Mouse (Mus musculus): ENCODE data around the gene Gm21953. TPM values are rescaled to one million over a fixed set of nuclear protein-coding genes. Genes with fewer than 3 reads are reported as not detected.
"Not testable (repeated sequence)": the region's sequence is repeated elsewhere in the genome, so short reads cannot be mapped to it uniquely, and the experiment has no call there.

Gm21953 gene
- not detected in 2 replicates for polyA plus RNA-seq (2011; ENCODE audit: insufficient read length, low read depth, missing spikeins)

DNA sequence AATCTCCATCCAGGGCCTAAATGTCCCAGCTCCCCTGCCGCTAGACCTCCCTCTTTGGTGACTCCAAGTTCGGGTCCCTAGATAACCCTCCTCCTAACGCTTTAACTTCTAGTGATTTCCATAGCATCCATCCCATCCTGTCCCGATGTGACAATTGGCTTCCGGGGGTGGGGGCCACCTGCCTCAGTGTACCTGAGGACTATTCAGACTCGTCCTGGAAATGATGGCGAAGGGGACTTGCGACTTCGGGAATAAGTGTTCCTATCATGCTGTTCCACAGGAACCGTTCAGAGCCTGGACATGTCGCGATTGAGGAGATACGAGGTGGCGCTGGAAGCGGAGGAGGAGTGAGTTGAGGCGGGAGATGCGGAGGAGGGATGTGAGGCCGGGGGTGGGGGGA lies at the start of gene Gm21953:
TSS of gene Gm21953 (plus strand) at position 301 of the 400 bp plus-strand sequence.
- not testable (repeated sequence) for H3K27ac ChIP-seq (ENCODE audit: insufficient read depth, low read length); H3K4me1 ChIP-seq (ENCODE audit: control insufficient read depth, insufficient read depth, low read length); H3K4me3 ChIP-seq (ENCODE audit: insufficient read depth, low read length)

DNA sequence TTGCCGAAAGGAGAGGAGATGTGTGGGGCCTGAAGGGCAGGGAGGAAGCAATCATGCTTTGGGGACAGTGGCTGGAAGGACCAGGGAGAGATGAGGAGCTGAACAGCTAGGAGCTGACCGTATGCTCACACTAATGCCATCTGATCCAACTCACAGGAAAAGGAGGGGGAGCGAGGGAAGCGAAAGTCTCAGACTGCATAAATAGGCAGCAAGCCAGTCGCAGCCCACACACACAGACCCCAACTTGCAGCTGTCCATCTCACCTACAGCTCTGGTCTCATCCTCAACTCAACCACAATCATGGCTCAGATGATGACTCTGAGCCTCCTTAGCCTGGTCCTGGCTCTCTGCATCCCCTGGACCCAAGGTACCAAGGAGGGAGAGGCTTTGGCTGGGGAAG lies 38.6 kb upstream of the Gm21953 start, which contains the start of gene Ccl21b:
TSS of gene Ccl21b (plus strand) at position 301 of the 400 bp plus-strand sequence.
- H3K4me1 ChIP-seq (ENCODE audit: control insufficient read depth, insufficient read depth, low read length); H3K4me3 ChIP-seq (ENCODE audit: insufficient read depth, low read length); H3K27ac ChIP-seq (ENCODE audit: insufficient read depth, low read length): not testable (repeated sequence)

DNA sequence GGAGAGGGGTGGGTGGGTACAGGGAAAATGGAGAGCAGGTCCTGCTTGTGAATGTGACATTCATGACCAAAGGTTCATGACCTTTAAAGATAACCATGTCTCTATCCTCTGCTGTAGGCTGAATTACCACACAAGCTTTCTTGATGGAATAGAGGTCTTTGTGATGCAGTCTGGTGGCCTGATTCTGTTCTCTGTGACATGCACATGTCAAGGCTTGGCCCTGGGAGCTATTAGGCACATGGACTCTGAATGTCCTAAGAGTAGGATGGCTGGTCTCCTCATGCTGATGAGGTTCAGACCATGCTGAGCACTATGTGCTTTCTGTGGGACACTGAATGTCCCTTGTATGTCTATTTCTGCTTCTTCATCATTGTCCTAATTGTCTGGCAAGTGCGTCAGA lies 24.0 kb downstream of the Gm21953 start, which contains the start of gene Fam205a3:
TSS of gene Fam205a3 (plus strand) at position 301 of the 400 bp plus-strand sequence.
- not testable (repeated sequence) for H3K4me3 ChIP-seq (ENCODE audit: insufficient read depth, low read length); H3K4me1 ChIP-seq (ENCODE audit: control insufficient read depth, insufficient read depth, low read length); H3K27ac ChIP-seq (ENCODE audit: insufficient read depth, low read length)

Other genes starting within 250 kb of the Gm21953 start
- not detected in 2 replicates for gene Gm3893, start 203.1 kb upstream of the Gm21953 start, polyA plus RNA-seq (2011; ENCODE audit: insufficient read length, low read depth, missing spikeins)
- gene Gm13304, start 179.4 kb upstream of the Gm21953 start, polyA plus RNA-seq (2011; ENCODE audit: insufficient read length, low read depth, missing spikeins), result not detected in 2 replicates
- gene Gm13306, start 140.8 kb upstream of the Gm21953 start, polyA plus RNA-seq (2011; ENCODE audit: insufficient read length, low read depth, missing spikeins), result not detected in 2 replicates
- gene Gm13305, start 125.7 kb upstream of the Gm21953 start, polyA plus RNA-seq (2011; ENCODE audit: insufficient read length, low read depth, missing spikeins), result not detected in 2 replicates
- gene Gm10600, start 53.6 kb upstream of the Gm21953 start, polyA plus RNA-seq (2011; ENCODE audit: insufficient read length, low read depth, missing spikeins), result not detected in 2 replicates
- not detected in 2 replicates for gene Ccl21b, start 38.5 kb upstream of the Gm21953 start, polyA plus RNA-seq (2011; ENCODE audit: insufficient read length, low read depth, missing spikeins)
- not detected in 2 replicates for gene Fam205a3, start 24.1 kb downstream of the Gm21953 start, polyA plus RNA-seq (2011; ENCODE audit: insufficient read length, low read depth, missing spikeins)
- not detected in 2 replicates for gene Gm21586, start 145.1 kb downstream of the Gm21953 start, polyA plus RNA-seq (2011; ENCODE audit: insufficient read length, low read depth, missing spikeins)
- 0.19 TPM in 1 of 2 replicates, not detected in the other for gene Gm2163, start 172.5 kb downstream of the Gm21953 start, polyA plus RNA-seq (2011; ENCODE audit: insufficient read length, low read depth, missing spikeins)
- not detected in 2 replicates for gene Fam205a2, start 233.9 kb downstream of the Gm21953 start, polyA plus RNA-seq (2011; ENCODE audit: insufficient read length, low read depth, missing spikeins)

All from embryonic fibroblast, embryonic 13.5 days (primary cell).